Mouse (Mus musculus): ENCODE data around the gene Gpatch11. TPM values are rescaled to one million over a fixed set of nuclear protein-coding genes. Genes with fewer than 3 reads are reported as not detected.
"Not testable (repeated sequence)": the region's sequence is repeated elsewhere in the genome, so short reads cannot be mapped to it uniquely, and the experiment has no call there.

Gpatch11 gene
- total RNA-seq (2021) = 10 to 100 TPM; 37.5 to 45.1 TPM
- long read RNA-seq, experiment 1, full-length matches to known transcripts = 12 of 19 reads
- long read RNA-seq, experiment 1, partial matches to known transcripts = 1 of 19 reads
- long read RNA-seq, experiment 1, other reads (novel, unspliced or antisense) = 6 of 19 reads
- long read RNA-seq, experiment 2, full-length matches to known transcripts = 24 of 28 reads
- long read RNA-seq, experiment 2, partial matches to known transcripts = 1 of 28 reads
- long read RNA-seq, experiment 2, other reads (novel, unspliced or antisense) = 3 of 28 reads

DNA sequence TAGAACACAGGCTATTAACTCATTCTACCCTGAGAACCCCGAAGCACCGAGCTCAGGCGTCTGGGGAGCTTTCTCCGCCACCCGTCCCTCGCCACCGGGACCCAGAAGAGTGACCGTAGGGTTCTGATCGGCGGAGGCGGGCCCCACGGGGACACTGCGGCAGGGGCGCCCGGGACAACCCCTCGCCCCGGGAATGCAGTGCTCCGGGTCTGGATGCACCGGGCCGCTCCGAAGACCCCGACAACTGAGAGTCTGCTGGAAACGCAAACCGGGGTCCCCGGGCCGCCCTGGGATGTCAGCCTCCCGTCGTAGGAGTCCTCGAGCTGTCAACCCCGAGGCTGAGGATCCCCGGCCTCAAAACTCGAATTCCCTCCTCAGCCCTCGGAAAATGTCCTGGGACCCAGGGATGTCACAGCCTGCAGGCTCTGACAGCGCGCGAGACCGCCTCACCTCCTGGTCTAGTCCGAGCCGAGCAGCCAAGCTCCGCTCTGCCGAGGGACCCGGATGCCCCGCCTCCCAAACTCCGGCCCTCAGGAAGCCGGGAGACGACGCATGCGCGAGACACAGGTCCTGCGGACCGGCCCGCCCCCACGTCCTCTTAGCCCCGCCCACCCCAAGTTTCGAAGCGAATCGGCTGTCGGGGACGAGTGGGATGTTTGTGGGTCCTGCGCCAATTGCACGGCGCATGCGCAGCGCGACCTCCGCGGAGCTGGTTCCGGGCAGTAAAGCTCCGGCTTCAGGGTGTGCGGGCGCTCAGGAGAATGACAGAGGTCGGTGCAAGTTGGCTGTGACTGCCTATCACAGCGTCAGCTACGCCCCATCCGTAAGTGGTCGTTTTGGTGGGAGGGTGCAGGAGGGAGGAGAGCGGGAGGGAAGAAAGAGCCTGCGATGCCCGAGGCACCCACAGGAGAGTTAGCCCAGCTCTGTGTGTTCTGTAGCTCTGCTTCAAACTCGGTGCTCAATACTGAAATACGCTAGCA, at the start of gene Gpatch11, which contains the start of gene Heatr5b:
Gene Gpatch11, plus strand, starts transcription at position 712 of the 980 bp plus-strand sequence.
Gene Heatr5b, minus strand, starts transcription at position 509 of the 980 bp plus-strand sequence.
- peak; percentile 96 to 99 for DNase-seq (ENCODE audit: low spot score in 2 of 2)

DNA sequence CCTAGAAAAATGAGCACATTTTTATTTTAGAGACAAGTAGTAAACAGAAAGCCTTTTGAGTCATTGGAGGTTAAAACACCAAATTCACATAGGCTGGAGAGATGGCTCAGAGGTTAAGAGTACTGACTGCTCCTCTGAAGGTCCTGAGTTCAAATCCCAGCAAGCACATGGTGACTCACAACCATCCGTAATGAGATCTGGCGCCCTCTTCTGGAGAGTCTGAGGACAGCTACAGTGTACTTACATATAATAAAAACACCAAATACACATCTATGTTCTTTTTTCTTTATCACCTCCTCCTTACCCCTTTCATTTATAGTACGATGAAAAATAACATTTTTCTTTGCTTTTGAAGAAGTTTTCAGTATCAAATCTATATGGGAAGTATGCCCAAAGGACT, 47.1 kb upstream of the Gpatch11 start:
- not testable (repeated sequence) for DNase-seq (ENCODE audit: low spot score in 2 of 2)

DNA sequence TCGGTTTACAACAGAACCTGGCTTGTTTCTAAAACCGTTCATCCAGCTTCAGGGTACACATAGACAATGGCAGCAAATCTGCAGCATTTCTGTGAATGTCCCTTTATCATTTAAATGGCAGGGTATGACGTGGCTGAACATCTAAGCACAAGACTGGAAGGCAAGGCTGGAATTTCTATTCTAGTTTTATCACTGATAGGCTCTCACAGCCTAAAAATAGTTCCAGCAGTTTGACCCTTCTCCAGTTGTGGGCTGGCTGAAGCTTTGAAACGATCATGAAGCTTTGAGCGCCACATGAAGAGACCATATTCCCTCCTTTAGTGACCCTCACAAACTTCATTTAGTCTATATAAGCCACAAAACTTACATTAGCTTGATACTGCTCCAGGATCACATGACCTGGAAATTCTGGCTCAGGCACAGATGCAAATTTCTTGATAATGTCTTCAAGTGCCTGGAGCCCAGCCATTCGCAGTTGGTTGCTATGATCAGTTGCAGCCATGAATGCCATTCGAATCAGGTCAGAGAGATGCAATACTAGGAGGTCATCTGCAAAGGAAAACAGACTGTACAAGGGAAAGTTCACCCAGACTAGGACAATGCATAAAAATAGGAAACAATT, 44.2 kb upstream of the Gpatch11 start:
- DNase-seq (ENCODE audit: low spot score in 2 of 2) = no peak

- DNase-seq (ENCODE audit: low spot score in 2 of 2) = no peak
These were observed 43.7 kb upstream of the Gpatch11 start for GRCm38 (mm10) chr17:78791690-78792070.

- DNase-seq (ENCODE audit: low spot score in 2 of 2) = no peak
These were observed 43.2 kb upstream of the Gpatch11 start for GRCm38 (mm10) chr17:78792122-78792521.

DNA sequence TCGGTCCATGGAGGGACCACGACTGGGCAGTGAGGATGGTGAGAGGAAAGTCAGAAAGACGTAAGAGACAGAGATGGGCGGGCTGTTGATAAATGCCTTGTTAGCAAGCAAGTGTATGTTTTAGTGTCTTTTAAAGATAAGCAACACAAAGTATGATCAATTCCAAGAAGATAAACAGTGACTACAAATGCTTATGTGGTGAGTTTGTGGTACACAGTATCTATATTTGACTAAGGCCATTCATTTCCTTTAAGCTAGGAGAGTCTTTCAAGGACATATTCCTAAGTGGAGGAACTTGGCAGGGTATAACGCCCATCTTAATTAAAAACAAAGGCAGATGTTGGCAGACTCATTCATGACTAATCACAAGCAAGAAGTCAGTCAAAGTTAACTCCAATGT, 41.0 kb upstream of the Gpatch11 start:
- DNase-seq (ENCODE audit: low spot score in 2 of 2) = no peak

GRCm38 (mm10) chr17:78797222-78797621, 38.1 kb upstream of the Gpatch11 start:
- no peak for DNase-seq (ENCODE audit: low spot score in 2 of 2)

DNA sequence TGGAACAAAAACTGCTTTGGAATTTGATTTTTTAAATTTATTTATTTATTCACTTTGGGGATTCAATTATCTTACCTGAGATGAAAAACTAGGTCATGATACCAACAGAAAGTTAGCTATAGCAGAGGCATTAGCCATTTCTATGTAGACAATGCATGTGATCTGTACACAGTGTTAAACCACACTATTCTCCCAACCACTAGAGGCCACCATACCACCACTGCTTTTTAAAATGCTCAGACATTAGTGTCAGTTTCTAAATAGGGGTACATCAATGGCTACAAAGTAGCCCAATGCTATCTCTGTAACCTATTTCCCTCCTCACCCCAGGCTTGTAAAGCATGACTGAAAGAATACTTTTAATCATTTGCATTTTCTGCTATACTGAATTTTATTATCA, 26.3 kb upstream of the Gpatch11 start:
- no peak for DNase-seq (ENCODE audit: low spot score in 2 of 2)

- no peak for DNase-seq (ENCODE audit: low spot score in 2 of 2)
These were observed 25.8 kb upstream of the Gpatch11 start for GRCm38 (mm10) chr17:78809582-78809981.

- no peak for DNase-seq (ENCODE audit: low spot score in 2 of 2)
These were observed 11.0 kb upstream of the Gpatch11 start for GRCm38 (mm10) chr17:78824346-78824745.

DNA sequence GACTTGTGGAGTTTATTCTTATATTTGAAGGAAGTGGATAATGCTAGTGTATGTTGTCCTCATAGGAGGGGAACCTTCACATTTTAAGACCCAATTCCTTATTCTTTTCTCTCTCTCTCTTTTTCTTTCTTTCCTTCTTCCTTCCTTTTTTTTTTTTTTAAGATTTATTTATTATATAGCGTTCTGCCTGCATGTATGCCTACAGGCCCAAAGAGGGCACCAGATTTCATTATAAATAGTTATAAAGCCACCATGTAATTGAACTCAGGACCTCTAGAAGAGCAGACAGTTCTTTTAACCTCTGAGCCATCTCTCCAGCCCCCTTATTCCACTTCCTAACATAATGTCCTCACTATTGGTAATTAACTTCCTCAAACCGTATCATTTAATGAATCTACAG, 689 bp downstream of the Gpatch11 start:
- no peak for DNase-seq (ENCODE audit: low spot score in 2 of 2)

DNA sequence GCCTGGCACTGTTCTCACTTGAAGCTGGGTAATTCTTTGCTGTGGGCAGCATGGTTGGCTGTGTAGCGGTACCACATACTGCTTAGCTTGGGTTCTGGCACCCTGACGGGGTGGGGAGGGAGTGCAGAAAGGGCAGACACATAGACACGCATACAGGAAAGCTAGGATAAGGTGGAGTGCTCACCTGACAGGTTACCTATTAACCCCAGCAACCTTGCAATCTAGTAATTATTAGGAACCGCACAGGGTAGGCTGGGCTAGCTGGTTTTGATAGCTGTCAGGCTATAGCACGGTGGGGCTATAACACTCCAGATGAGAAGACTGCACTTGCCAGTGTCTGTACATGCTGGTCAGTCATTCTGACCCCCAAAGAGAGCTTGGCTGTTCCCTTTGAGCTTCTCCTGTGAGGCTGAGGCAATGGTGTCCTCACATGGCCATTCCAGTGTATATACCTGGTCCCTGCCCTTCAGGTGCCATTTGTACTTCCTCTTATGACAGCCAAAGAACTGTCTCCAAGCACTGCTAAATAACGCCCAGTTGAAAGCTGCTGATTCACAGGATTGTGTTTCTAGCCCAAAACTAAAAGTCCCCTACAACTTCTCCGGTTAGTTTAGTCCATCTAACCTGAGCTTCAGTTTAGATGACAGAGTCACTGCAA, 7.0 kb downstream of the Gpatch11 start:
- no peak for DNase-seq (ENCODE audit: low spot score in 2 of 2)

DNA sequence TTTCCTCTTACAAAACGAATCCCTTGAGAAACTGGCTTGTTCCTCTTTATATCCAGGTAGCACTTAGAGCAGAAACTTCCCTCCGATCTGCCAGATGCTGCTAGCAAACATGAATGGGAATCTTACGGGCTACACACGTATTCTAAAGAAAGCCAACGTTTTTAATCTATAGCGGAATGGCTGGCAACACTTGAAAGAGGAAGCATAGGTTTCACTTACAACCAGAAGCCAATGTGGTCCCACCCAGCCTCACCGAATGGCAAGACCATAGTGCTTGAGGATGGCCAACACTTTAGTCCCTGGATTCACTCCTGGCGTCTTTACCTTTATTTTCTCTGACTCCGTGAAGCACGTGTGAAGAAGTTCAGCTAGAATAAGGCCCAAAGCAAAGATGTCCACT, 20.9 kb downstream of the Gpatch11 start:
- no peak for DNase-seq (ENCODE audit: low spot score in 2 of 2)

DNA sequence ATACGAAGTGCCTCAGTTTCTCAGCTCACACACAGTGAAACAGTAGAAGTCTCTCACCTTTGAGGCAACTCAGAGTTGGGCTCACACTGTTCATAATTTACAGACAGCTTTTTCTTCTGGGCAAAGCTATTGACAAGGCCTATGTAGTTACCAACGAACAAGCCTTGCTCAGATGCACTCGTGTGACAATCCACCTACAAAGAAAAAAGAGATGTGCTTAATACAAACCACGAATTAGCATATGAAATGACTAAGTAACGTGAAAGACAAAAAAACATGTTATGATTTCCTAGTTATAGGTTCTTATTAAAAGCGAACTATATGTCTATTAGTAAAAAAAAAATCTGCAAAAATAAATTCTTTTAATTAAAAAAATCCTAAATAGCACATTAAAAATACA, 38.5 kb downstream of the Gpatch11 start:
- no peak for DNase-seq (ENCODE audit: low spot score in 2 of 2)

GRCm38 (mm10) chr17:78881878-78882304, 46.5 kb downstream of the Gpatch11 start:
- DNase-seq (ENCODE audit: low spot score in 2 of 2) = no peak

DNA sequence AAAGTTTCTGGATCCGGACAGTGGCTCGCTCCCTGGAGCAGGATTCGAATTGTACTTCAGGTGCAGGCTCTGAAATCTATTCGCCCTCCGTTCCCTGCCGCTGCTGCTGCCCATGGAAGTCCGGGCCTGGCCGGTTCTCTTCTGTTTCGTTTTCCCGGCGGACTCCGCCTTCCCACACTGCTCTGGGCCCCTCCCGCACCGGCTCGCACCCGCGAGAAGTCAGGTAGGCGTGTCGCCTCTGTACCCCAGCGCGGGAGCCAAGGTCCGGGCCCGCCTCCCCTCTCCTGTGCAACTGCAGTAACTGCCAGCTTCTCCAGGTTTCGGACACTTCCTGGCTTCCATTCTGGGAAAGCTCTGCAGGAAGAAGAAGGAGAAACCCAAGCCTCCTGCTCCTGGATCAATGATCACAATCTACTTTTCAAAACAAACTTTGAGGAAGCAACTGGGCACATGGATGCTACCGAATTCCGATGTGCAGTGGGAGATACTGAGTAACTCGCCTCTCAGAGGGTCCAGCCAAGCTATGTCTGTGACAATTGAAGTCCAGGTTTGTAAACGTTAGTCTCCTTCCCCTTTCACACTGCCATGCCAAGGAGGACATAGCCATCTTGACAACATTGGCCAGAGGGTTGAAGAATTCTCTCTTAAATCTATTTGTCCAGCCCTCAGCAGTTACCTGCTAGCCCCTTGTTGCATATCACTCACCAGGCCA, 47.2 kb downstream of the Gpatch11 start, which contains the start of gene Eif2ak2:
Gene Eif2ak2, minus strand, starts transcription at position 173 of the 712 bp plus-strand sequence.
- peak; percentile 35 to 41 for DNase-seq (ENCODE audit: low spot score in 2 of 2)

- DNase-seq (ENCODE audit: low spot score in 2 of 2) = no peak
These were observed 47.9 kb downstream of the Gpatch11 start for GRCm38 (mm10) chr17:78883291-78883690.

- DNase-seq (ENCODE audit: low spot score in 2 of 2) = no peak
These were observed 50.1 kb downstream of the Gpatch11 start for GRCm38 (mm10) chr17:78885286-78886065.

DNA sequence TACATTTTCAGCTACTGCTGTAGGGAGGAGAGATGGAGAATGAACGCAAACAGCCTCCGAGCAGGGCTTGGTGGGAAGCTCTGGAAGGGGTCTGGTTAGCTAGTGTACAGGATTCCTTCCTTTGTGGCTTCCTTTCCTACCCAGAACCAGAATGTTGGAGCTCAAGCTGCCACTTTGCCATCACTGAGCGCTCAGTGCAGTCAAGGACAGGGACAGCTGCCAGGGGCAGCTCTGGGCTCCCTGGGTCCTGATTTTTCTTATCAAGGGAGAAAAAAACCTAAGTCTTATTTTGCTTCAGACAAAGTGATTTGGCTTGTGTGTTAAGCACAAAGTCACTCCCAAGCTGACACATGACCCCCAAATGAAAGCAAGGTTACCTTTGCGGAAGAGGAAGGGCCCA, 53.2 kb downstream of the Gpatch11 start:
- no peak for DNase-seq (ENCODE audit: low spot score in 2 of 2)

DNA sequence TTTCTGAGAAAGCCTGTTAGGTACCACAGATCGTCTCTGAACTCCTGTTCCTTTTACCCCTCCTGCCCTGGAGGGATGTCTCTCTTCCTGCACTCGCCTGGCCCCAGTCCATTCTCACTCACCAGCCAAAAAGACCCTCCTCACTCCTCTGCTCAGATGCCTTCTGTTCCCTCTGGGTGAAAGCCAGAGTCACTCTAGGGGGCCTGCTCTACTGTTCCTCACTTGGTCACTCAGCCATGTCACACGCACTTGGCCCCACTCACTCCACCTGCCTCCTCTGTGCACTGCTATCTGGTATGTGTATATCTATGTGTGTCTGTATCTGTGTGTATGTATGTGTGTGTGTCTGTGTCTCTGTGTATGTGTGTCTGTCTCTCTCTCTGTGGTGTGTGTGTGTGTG, 53.8 kb downstream of the Gpatch11 start:
- DNase-seq (ENCODE audit: low spot score in 2 of 2) = no peak
